Mouse (Mus musculus): ENCODE data around the gene 5730480H06Rik.

The 5730480H06Rik gene

GRCm38 (mm10) chr5:48327652-48328051, at the start of gene 5730480H06Rik:
Gene 5730480H06Rik, plus strand, starts transcription at chr5:48327952.
- DNase-seq (ENCODE audit: low read depth, low spot score) = no peak

GRCm38 (mm10) chr5:48301186-48301585, 26.6 kb upstream of the 5730480H06Rik start:
- DNase-seq (ENCODE audit: low read depth, low spot score) = no peak

GRCm38 (mm10) chr5:48315057-48315602, 12.6 kb upstream of the 5730480H06Rik start:
- no peak for DNase-seq (ENCODE audit: low read depth, low spot score)

GRCm38 (mm10) chr5:48320597-48320996, 7.2 kb upstream of the 5730480H06Rik start:
- DNase-seq (ENCODE audit: low read depth, low spot score) = no peak

- DNase-seq (ENCODE audit: low read depth, low spot score) = no peak
Observed at GRCm38 (mm10) chr5:48326221-48326620, 1.5 kb upstream of the 5730480H06Rik start.

GRCm38 (mm10) chr5:48329751-48330150, 2.0 kb downstream of the 5730480H06Rik start:
- no peak for DNase-seq (ENCODE audit: low read depth, low spot score)

- DNase-seq (ENCODE audit: low read depth, low spot score) = no peak
Observed at GRCm38 (mm10) chr5:48330817-48331216, 3.1 kb downstream of the 5730480H06Rik start.

GRCm38 (mm10) chr5:48331441-48331840, 3.7 kb downstream of the 5730480H06Rik start:
- no peak for DNase-seq (ENCODE audit: low read depth, low spot score)

- DNase-seq (ENCODE audit: low read depth, low spot score) = no peak
Observed at GRCm38 (mm10) chr5:48333407-48333806, 5.7 kb downstream of the 5730480H06Rik start.

GRCm38 (mm10) chr5:48333884-48334513, 6.2 kb downstream of the 5730480H06Rik start:
- no peak for DNase-seq (ENCODE audit: low read depth, low spot score)

- no peak for DNase-seq (ENCODE audit: low read depth, low spot score)
Observed at GRCm38 (mm10) chr5:48340808-48341433, 13.2 kb downstream of the 5730480H06Rik start.

- no peak for DNase-seq (ENCODE audit: low read depth, low spot score)
Observed at GRCm38 (mm10) chr5:48345095-48345982, 17.6 kb downstream of the 5730480H06Rik start.

- DNase-seq (ENCODE audit: low read depth, low spot score) = no peak
Observed at GRCm38 (mm10) chr5:48345983-48346648, 18.4 kb downstream of the 5730480H06Rik start.

- DNase-seq (ENCODE audit: low read depth, low spot score) = no peak
Observed at GRCm38 (mm10) chr5:48349309-48349708, 21.6 kb downstream of the 5730480H06Rik start.

GRCm38 (mm10) chr5:48371890-48372766, 44.4 kb downstream of the 5730480H06Rik start:
- DNase-seq (ENCODE audit: low read depth, low spot score) = peak; percentile 91

GRCm38 (mm10) chr5:48402497-48402896, 74.7 kb downstream of the 5730480H06Rik start:
- DNase-seq (ENCODE audit: low read depth, low spot score) = no peak

GRCm38 (mm10) chr5:48408276-48408675, 80.5 kb downstream of the 5730480H06Rik start:
- DNase-seq (ENCODE audit: low read depth, low spot score) = no peak

GRCm38 (mm10) chr5:48410348-48410747, 82.6 kb downstream of the 5730480H06Rik start:
- DNase-seq (ENCODE audit: low read depth, low spot score) = no peak

- DNase-seq (ENCODE audit: low read depth, low spot score) = no peak
Observed at GRCm38 (mm10) chr5:48411462-48411861, 83.7 kb downstream of the 5730480H06Rik start.

GRCm38 (mm10) chr5:48412261-48412660, 84.5 kb downstream of the 5730480H06Rik start:
- DNase-seq (ENCODE audit: low read depth, low spot score) = no peak

Measured in retina, adult 2 months (tissue).